18 mouse cellular contexts compared by ENCODE assay signal in the genomic region with DNA sequence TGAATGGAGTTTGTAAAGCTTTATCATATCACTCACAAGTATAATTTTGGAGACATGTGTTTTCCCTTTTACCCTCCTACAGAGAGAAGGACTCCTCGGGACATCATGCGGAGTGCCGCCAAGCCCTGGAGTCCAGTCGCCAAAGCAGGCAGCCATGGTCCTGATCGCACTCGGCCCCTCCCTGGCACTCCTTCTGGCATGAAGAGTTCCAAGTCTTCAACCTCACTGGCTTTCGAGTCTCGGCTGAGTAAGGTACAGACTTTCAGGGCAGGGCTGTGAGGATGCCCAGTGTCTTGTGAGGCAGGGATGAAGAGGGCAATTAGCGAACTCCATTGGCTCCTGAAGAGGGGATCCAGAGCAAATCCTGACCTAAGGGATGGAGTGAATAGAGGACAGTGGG.
"Had no signal": no experiment of that assay in that cellular context is flagged by ENCODE, and none has a peak within 500 bp of the region (broad histone marks: within the 10 kb centered on the region; RNA-seq: fewer than 3 reads in every experiment).

No protein-coding gene starts in this region.

- H3K27me3 ChIP-seq: limb, embryonic 13.5 days; liver, embryonic 12.5 days; liver, embryonic 15.5 days; midbrain, embryonic 12.5 days; neural tube, embryonic 13.5 days had no signal

- H3K4me3 ChIP-seq: layer of hippocampus, adult 2 months; limb, embryonic 10.5 days; limb, embryonic 13.5 days; liver, embryonic 12.5 days; liver, embryonic 15.5 days; midbrain, embryonic 12.5 days; myocyte; neural tube, embryonic 13.5 days had no signal

- ATAC-seq: liver, embryonic 12.5 days; midbrain, embryonic 16.5 days had no signal

- H3K4me2 ChIP-seq: limb, embryonic 13.5 days; liver, embryonic 12.5 days; liver, embryonic 15.5 days; midbrain, embryonic 12.5 days; neural tube, embryonic 13.5 days had no signal

- H3K27ac ChIP-seq: kidney, postnatal 0 days; layer of hippocampus, adult 2 months; limb, embryonic 10.5 days; limb, embryonic 13.5 days; liver, embryonic 12.5 days; liver, embryonic 15.5 days; midbrain, embryonic 12.5 days; neural tube, embryonic 13.5 days had no signal

- DNase-seq: kidney, postnatal 25 days; layer of hippocampus, adult 9-11 months; liver; lung, adult 2 months; lung, postnatal 14 days; lung, postnatal 4 days; thymus, adult 18-20 months; thymus, postnatal 36 days had no signal

- H3K36me3 ChIP-seq: limb, embryonic 10.5 days; limb, embryonic 13.5 days; midbrain, embryonic 12.5 days; neural tube, embryonic 13.5 days had no signal

- H3K9me3 ChIP-seq: limb, embryonic 10.5 days; limb, embryonic 13.5 days; liver, embryonic 12.5 days; liver, embryonic 15.5 days; midbrain, embryonic 12.5 days; neural tube, embryonic 13.5 days had no signal

- H3K9ac ChIP-seq: limb, embryonic 13.5 days; liver, embryonic 12.5 days; liver, embryonic 15.5 days; midbrain, embryonic 12.5 days; neural tube, embryonic 13.5 days had no signal
